Mouse (Mus musculus): ENCODE measurements around the gene Galnt9. TPM values are rescaled to one million over a fixed set of nuclear protein-coding genes. Genes with fewer than 3 reads are reported as not detected.

Galnt9 gene
- polyA plus RNA-seq (2015; fragmentation: Nextera tagmentation; extraction: Ambion mirVana): 0.08 and 0.17 TPM in 2 replicates

GRCm38 (mm10) chr5:110543951-110544690 is at the start of gene Galnt9:
Galnt9 (plus strand) TSS chr5:110544355.

GRCm38 (mm10) chr5:110652719-110653648 is 108.8 kb downstream of the Galnt9 start, which contains the start of the genes Noc4l and Ddx51:
Noc4l (minus strand) TSS chr5:110653417.
Ddx51 (plus strand) TSS chr5:110653451.

Small RNAs within 50 kb of the gene (microRNA-seq; reads per million reads assigned to microRNA genes)
- gene Mir7026: not detected

Other genes starting within 250 kb of the Galnt9 start
- gene P2rx2, start 201.1 kb upstream of the Galnt9 start, polyA plus RNA-seq (2015; fragmentation: Nextera tagmentation; extraction: Ambion mirVana): 0.26 and 0.74 TPM in 2 replicates
- not detected in 2 replicates for gene Lrcol1, start 199.6 kb upstream of the Galnt9 start, polyA plus RNA-seq (2015; fragmentation: Nextera tagmentation; extraction: Ambion mirVana)
- 7.6 and 8.0 TPM in 2 replicates for gene Fbrsl1, start 95.9 kb upstream of the Galnt9 start, polyA plus RNA-seq (2015; fragmentation: Nextera tagmentation; extraction: Ambion mirVana)
- gene Noc4l, start 109.1 kb downstream of the Galnt9 start, polyA plus RNA-seq (2015; fragmentation: Nextera tagmentation; extraction: Ambion mirVana): 19.9 and 20.1 TPM in 2 replicates
- gene Ddx51, start 109.1 kb downstream of the Galnt9 start, polyA plus RNA-seq (2015; fragmentation: Nextera tagmentation; extraction: Ambion mirVana): 8.4 and 8.6 TPM in 2 replicates
- 14.4 and 17.6 TPM in 2 replicates for gene Ep400, start 226.4 kb downstream of the Galnt9 start, polyA plus RNA-seq (2015; fragmentation: Nextera tagmentation; extraction: Ambion mirVana)
- 19.7 and 23.5 TPM in 2 replicates for gene Pus1, start 236.3 kb downstream of the Galnt9 start, polyA plus RNA-seq (2015; fragmentation: Nextera tagmentation; extraction: Ambion mirVana)